Mouse (Mus musculus) forebrain, embryonic 15.5 days (tissue): Measurements from ENCODE around the gene Ago3. TPM values are rescaled to one million over a fixed set of nuclear protein-coding genes. Genes with fewer than 3 reads are reported as not detected.

Source experiments
- ATAC-seq: fragments of 200-750 bp; cut with Nextera tagmentation; replicated peaks from 2 replicates; pipeline ENCODE4 v1.8.0; 2017; ENCODE audit warnings: mild to moderate bottlenecking, moderate TSS enrichment, moderate library complexity
- H3K27ac ChIP-seq: fragments of 300-500 bp; sonication (generic); replicated peaks from 2 replicates; pipeline ENCODE4 v1.5.1; 2015; ENCODE audit warnings: mild to moderate bottlenecking, inconsistent platforms
- H3K27me3 ChIP-seq: fragments of 300-500 bp; sonication (generic); 2 replicates; pipeline ENCODE4 v1.6.1; 2015; ENCODE audit warnings: inconsistent platforms
- H3K36me3 ChIP-seq: fragments of 300-500 bp; sonication (generic); 2 replicates; pipeline ENCODE4 v1.6.1; 2015; ENCODE audit warnings: mild to moderate bottlenecking, inconsistent platforms
- H3K4me1 ChIP-seq: fragments of 300-500 bp; sonication (generic); 2 replicates; pipeline ENCODE4 v1.6.1; 2015; ENCODE audit warnings: inconsistent platforms
- H3K4me2 ChIP-seq: fragments of 300-500 bp; sonication (generic); replicated peaks from 2 replicates; pipeline ENCODE4 v1.6.1; 2015; ENCODE audit warnings: mild to moderate bottlenecking, inconsistent platforms
- H3K4me3 ChIP-seq: fragments of 300-500 bp; sonication (generic); 2 replicates; pipeline ENCODE4 v1.5.1; 2015; ENCODE audit warnings: mild to moderate bottlenecking, inconsistent platforms
- H3K9ac ChIP-seq: fragments of 300-500 bp; sonication (generic); replicated peaks from 2 replicates; pipeline ENCODE4 v1.6.1; 2015; ENCODE audit warnings: mild to moderate bottlenecking, inconsistent platforms
- H3K9me3 ChIP-seq: fragments of 300-500 bp; sonication (generic); 2 replicates; pipeline ENCODE4 v1.6.1; 2016; ENCODE audit warnings: inconsistent platforms
- WGBS: fragments of 180-500 bp; shearing (Covaris S2); methylation state at CpG from one replicate; pipeline ENCODE4 v1.1.7; 2015; ENCODE audit warnings: mixed read lengths; 5-methylcytosine and 5-hydroxymethylcytosine counted together
- polyA plus RNA-seq: library from polyadenylated mRNA; unstranded; fragments of >200 nt; fragmentation: Nextera tagmentation; extraction: Ambion mirVana; gene quantifications from 2 replicates; pipeline ENCODE4 v1.2.1, GENCODE M21; 2015

The Ago3 gene
- polyA plus RNA-seq, 1 experiment from 2014 or later = 16.3 TPM

GRCm38 (mm10) chr4:126321111-126321853 lies 108.1 kb downstream of the Ago3 start, which contains the start of gene Adprhl2:
TSS of gene Adprhl2 (minus strand) at chr4:126321703.
- H3K4me3 ChIP-seq = peak within 1 kb of the TSS; percentile 81
- peak within 1 kb of the TSS; percentile 77 for H3K9ac ChIP-seq
- H3K36me3 ChIP-seq = peaks cover 19% of the 10 kb centered on the region
- peak; percentile 91 for ATAC-seq
- no peaks in the 10 kb centered on the region for H3K9me3 ChIP-seq
- H3K4me2 ChIP-seq = peak within 1 kb of the TSS; percentile 77
- no peaks in the 10 kb centered on the region for H3K27me3 ChIP-seq
- WGBS = under 1% methylated on average over 80 of the region's 80 CpGs
- peaks cover 33% of the 10 kb centered on the region for H3K4me1 ChIP-seq
- H3K27ac ChIP-seq = peak within 1 kb of the TSS; percentile 81

- Histone ChIP-seq H3K9me3 (no peaks in the 10 kb centered on the region), H3K4me1 (peaks cover 25% of the 10 kb centered on the region), H3K4me2 (no peak overlapping the region), H3K27ac (no peak overlapping the region), H3K27me3 (no peaks in the 10 kb centered on the region), H3K9ac (no peak overlapping the region), H3K4me3 (no peak overlapping the region), H3K36me3 (peaks cover 28% of the 10 kb centered on the region)
- 95% methylated on average over 6 of the region's 6 CpGs for WGBS
- no peak for ATAC-seq
Observed at GRCm38 (mm10) chr4:126319806-126320205, 109.5 kb downstream of the Ago3 start.

DNA sequence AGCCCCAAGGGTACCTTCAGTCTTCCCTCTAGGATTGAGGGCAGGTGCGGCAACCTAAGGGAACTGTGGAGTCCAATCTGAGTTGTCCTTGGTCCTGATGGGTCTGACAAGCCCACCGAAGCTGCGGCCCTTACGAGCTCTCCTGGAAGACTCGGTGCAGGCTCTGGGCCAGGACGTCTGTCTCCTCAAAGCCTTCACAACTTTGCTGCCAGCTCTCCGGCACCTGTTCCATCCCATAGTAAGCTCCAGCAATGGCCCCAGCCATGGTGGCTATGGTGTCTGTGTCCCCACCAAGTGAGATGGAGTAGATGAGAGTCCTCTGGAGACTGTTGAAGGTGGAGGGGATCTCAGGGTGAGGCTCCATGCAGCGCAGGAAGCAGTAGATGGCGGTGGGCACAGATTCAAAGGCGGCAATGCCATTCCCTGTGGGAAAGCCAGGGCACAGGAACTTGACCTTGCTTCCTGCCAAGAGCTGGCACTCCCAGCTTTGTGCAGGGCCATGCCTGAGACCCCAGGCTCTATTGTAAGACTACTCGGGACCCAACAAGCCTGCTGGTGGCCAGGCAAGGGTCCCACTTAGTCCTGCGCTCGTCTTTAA lies 112.8 kb downstream of the Ago3 start:
- Histone ChIP-seq H3K9ac (no peak overlapping the region), H3K27me3 (no peaks in the 10 kb centered on the region), H3K4me3 (no peak overlapping the region), H3K27ac (no peak overlapping the region), H3K9me3 (no peaks in the 10 kb centered on the region), H3K36me3 (peaks cover 28% of the 10 kb centered on the region), H3K4me1 (peaks cover 13% of the 10 kb centered on the region), H3K4me2 (no peak overlapping the region)
- WGBS = 92% methylated on average over 13 of the region's 13 CpGs
- no peak for ATAC-seq

GRCm38 (mm10) chr4:126315931-126316330 lies 113.4 kb downstream of the Ago3 start:
- WGBS = 49% methylated on average over 5 of the region's 5 CpGs
- no peak for ATAC-seq
- no peak overlapping the region for H3K9ac ChIP-seq
- H3K4me2 ChIP-seq = no peak overlapping the region
- peaks cover 12% of the 10 kb centered on the region for H3K4me1 ChIP-seq
- H3K4me3 ChIP-seq = no peak overlapping the region
- H3K36me3 ChIP-seq = peaks cover 28% of the 10 kb centered on the region
- H3K27ac ChIP-seq = no peak overlapping the region
- H3K27me3 ChIP-seq = no peaks in the 10 kb centered on the region
- H3K9me3 ChIP-seq = no peaks in the 10 kb centered on the region

DNA sequence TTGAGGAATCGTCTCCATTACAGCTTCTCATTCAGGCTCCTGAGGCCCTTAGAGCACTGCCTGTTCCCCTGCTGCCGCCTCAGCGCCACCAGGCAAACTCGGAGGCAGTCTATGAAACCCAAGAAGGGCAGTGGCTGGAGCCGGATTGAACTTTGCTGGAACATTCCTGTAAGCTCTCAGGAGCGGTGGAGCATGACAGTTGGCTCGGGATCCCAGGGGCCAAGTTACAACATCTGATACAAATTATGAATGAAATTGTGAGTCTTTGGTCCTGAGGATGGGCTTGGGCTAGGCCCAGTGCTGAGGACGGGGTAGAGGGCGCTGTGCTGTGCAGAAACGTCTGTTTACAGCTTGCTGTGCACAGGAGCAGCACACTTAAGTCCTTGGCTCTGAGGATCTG lies 115.0 kb downstream of the Ago3 start:
- peaks cover 28% of the 10 kb centered on the region for H3K36me3 ChIP-seq
- no peak for ATAC-seq
- no peaks in the 10 kb centered on the region for H3K9me3 ChIP-seq
- H3K4me2 ChIP-seq = no peak overlapping the region
- H3K9ac ChIP-seq = no peak overlapping the region
- no peak overlapping the region for H3K4me3 ChIP-seq
- 0 out of 2 replicates have a peak, but pooled peaks cover 4% of the 10 kb centered on the region for H3K4me1 ChIP-seq
- no peaks in the 10 kb centered on the region for H3K27me3 ChIP-seq
- no peak overlapping the region for H3K27ac ChIP-seq
- 61% methylated on average over 10 of the region's 10 CpGs for WGBS

DNA sequence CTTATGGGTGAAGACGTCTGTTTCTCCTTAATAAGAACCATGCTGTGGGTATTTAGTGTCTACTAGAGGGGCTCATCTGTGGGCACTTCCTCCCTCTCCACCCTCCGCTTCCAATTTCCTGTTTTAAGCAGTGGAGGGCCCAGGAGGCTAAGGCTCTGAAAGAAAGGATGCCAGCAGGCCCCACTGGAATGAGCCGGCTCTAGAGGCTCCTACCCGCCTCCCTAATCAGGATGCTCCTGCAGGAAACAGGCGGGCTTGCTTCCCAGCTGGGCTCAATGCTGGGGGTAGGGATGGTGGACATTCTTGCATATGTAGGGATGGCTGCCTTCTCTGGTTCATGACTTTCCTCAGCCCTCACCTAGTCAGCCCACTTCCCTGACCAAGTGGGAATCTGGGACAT lies 116.2 kb downstream of the Ago3 start:
- H3K4me3 ChIP-seq = no peak overlapping the region
- H3K4me2 ChIP-seq = no peak overlapping the region
- H3K36me3 ChIP-seq = peaks cover 27% of the 10 kb centered on the region
- 0 out of 2 replicates have a peak, but pooled peaks cover 5% of the 10 kb centered on the region for H3K4me1 ChIP-seq
- 36% methylated on average over 5 of the region's 5 CpGs for WGBS
- no peak overlapping the region for H3K27ac ChIP-seq
- H3K9ac ChIP-seq = no peak overlapping the region
- H3K27me3 ChIP-seq = 0 out of 2 replicates have a peak, but pooled peaks cover 3% of the 10 kb centered on the region
- ATAC-seq = no peak
- no peaks in the 10 kb centered on the region for H3K9me3 ChIP-seq

DNA sequence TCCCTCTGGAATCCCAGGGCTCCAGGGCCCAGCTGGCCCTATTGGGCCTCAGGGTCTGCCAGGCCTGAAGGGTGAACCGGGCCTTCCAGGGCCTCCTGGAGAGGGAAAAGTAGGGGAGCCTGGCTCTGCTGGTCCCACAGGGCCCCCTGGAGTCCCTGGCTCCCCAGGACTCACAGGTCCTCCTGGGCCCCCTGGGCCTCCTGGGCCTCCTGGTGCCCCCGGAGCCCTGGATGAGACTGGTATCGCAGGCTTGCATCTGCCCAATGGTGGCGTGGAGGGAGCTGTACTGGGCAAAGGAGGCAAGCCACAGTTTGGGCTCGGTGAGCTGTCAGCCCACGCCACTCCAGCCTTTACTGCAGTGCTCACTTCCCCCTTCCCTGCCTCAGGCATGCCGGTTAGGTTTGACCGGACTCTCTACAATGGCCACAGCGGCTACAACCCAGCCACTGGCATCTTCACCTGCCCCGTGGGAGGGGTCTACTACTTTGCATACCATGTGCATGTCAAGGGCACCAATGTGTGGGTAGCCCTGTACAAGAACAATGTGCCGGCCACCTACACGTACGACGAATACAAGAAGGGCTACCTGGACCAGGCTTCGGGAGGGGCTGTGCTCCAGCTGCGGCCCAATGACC lies 117.7 kb downstream of the Ago3 start:
- 88% methylated on average over 16 of the region's 16 CpGs for WGBS

GRCm38 (mm10) chr4:126310344-126310743 lies 119.0 kb downstream of the Ago3 start:
- Histone ChIP-seq H3K9me3 (no peaks in the 10 kb centered on the region), H3K4me1 (0 out of 2 replicates have a peak, but pooled peaks cover 5% of the 10 kb centered on the region), H3K9ac (no peak overlapping the region), H3K4me2 (no peak overlapping the region), H3K27ac (no peak overlapping the region), H3K27me3 (0 out of 2 replicates have a peak, but pooled peaks cover 3% of the 10 kb centered on the region), H3K36me3 (peaks cover under 1% of the 10 kb centered on the region; the same call in 1 of the 2 replicates), H3K4me3 (no peak overlapping the region)
- 69% methylated on average over 7 of the region's 7 CpGs for WGBS
- ATAC-seq = no peak

More for the DNA sequence above, 117.7 kb downstream of the Ago3 start:
- H3K9me3 ChIP-seq = no peaks in the 10 kb centered on the region
- 0 out of 2 replicates have a peak, but pooled peaks cover 5% of the 10 kb centered on the region for H3K4me1 ChIP-seq
- no peak overlapping the region for H3K27ac ChIP-seq
- H3K4me3 ChIP-seq = no peak overlapping the region
- no peak for ATAC-seq
- H3K36me3 ChIP-seq = peaks cover 13% of the 10 kb centered on the region
- no peak overlapping the region for H3K9ac ChIP-seq
- 0 out of 2 replicates have a peak, but pooled peaks cover 3% of the 10 kb centered on the region for H3K27me3 ChIP-seq
- H3K4me2 ChIP-seq = no peak overlapping the region

DNA sequence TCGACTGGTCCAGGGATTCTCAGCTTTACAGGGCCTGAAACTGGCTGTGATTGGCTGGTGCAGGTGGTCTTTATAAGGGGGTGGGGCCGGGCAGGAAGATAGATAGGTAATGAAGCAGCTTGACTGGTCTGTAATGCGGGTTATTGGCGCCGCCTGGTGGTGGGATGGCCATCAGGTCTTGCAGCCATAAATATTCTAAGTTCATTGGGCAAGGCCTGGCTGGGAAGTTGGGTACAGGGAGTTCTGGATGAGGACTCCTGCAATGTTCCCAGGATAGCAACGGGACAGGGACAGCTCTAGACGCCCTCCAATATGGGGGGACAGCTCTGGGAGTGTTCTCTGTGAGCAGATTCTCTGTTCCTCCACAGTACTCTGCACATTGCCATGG lies 119.4 kb downstream of the Ago3 start:
- 0 out of 2 replicates have a peak, but pooled peaks cover 5% of the 10 kb centered on the region for H3K4me1 ChIP-seq
- 0 out of 2 replicates have a peak, but pooled peaks cover 3% of the 10 kb centered on the region for H3K27me3 ChIP-seq
- H3K4me3 ChIP-seq = peak overlapping the region; percentile 24
- H3K36me3 ChIP-seq = no peaks in the 10 kb centered on the region
- no peak overlapping the region for H3K27ac ChIP-seq
- peak; percentile 86 for ATAC-seq
- no peaks in the 10 kb centered on the region for H3K9me3 ChIP-seq
- 2% methylated on average over 7 of the region's 7 CpGs for WGBS
- H3K4me2 ChIP-seq = peak overlapping the region; percentile 34
- H3K9ac ChIP-seq = 0 out of 2 replicates have a peak overlapping the region, but pooled peaks have one; percentile 30

DNA sequence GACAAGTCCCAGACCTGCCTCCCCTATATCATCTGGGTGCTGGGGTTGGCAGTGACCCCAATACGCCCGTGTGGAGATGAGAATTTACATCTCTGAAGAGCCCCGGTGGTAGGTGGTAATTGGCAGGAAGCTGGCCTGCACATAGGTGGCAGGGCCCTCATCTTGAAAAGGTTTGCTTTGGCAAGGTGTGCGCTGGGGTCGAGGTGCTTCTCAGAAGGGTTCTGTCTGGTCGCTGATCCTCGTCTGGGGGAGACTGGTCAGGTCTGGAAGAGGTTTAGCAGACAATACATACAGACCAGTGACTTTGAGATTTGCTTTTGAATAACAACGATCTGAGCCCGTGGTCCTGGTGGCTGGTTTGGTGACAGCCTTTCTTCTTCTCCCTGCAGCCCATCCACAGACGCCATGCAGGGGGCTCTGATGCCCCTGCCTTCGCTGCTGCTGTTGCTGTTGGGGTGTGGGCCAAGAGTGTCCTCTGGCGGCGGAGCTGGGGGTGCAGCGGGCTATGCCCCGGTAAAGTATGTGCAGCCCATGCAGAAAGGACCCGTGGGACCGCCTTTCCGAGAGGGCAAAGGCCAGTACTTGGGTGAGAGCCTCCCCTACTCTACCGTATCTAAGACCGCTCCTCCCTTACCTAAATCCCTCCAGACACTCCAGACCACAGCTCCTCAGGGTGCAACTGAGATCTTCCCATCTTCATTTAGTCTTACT lies 120.0 kb downstream of the Ago3 start:
- Histone ChIP-seq H3K27ac (no peak overlapping the region), H3K27me3 (0 out of 2 replicates have a peak, but pooled peaks cover 4% of the 10 kb centered on the region), H3K4me2 (peak overlapping the region; percentile 34), H3K4me1 (0 out of 2 replicates have a peak, but pooled peaks cover 5% of the 10 kb centered on the region), H3K9me3 (no peaks in the 10 kb centered on the region), H3K9ac (peak overlapping the region; percentile 30; the same call in 1 of the 2 replicates), H3K36me3 (no peaks in the 10 kb centered on the region), H3K4me3 (peak overlapping the region; percentile 24)
- ATAC-seq = peak; percentile 62
- WGBS = 17% methylated on average over 20 of the region's 20 CpGs

- H3K27ac ChIP-seq = no peak overlapping the region
- H3K9ac ChIP-seq = no peak overlapping the region
- 19% methylated on average over 2 of the region's 2 CpGs for WGBS
- no peaks in the 10 kb centered on the region for H3K36me3 ChIP-seq
- H3K9me3 ChIP-seq = no peaks in the 10 kb centered on the region
- peaks cover 22% of the 10 kb centered on the region for H3K27me3 ChIP-seq
- 0 out of 2 replicates have a peak, but pooled peaks cover 5% of the 10 kb centered on the region for H3K4me1 ChIP-seq
- H3K4me3 ChIP-seq = no peak overlapping the region
- no peak overlapping the region for H3K4me2 ChIP-seq
- no peak for ATAC-seq
Observed at GRCm38 (mm10) chr4:126306827-126307226, 122.5 kb downstream of the Ago3 start.
